Mouse (Mus musculus): Measurements from ENCODE around the gene Eif4b.
"Not testable (repeated sequence)": the region's sequence is repeated elsewhere in the genome, so short reads cannot be mapped to it uniquely, and the experiment has no call there.

Gene Eif4b

DNA sequence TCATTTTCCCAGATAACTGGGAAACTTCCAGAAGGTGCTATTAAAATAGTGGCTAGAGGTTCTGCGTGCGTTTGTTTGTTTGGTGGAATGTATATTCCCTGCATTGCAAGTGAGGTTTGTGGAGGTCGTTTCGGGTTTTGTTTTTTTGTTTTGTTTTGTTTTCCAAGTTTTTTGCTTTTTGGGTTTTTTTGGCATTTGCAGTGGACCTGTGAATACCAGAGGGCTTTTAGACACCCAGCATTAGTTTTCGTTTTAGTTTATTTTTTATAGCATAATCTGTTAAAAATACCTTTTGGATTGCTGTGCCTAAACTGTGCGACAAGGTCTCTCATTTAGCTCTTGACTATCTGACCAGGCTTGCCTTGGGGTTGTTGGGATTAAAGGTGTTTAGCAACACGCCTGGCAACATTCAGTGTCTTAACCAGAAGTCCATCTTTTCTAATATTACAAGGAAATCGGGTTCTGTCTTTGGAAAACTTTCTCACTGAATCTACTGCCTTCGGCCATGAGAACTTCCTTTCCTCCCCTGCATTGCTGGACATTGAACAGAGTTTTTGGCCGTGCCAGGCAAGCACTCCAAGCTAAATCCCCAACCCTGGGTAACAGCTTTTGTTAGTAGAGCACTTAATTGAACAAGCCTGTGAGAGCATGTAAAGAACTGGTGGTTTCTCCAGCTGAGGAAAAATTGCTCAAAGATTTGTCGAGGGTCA is 1.5 kb downstream of the Eif4b start:
- DNase-seq (ENCODE audit: low spot score): no peak

DNA sequence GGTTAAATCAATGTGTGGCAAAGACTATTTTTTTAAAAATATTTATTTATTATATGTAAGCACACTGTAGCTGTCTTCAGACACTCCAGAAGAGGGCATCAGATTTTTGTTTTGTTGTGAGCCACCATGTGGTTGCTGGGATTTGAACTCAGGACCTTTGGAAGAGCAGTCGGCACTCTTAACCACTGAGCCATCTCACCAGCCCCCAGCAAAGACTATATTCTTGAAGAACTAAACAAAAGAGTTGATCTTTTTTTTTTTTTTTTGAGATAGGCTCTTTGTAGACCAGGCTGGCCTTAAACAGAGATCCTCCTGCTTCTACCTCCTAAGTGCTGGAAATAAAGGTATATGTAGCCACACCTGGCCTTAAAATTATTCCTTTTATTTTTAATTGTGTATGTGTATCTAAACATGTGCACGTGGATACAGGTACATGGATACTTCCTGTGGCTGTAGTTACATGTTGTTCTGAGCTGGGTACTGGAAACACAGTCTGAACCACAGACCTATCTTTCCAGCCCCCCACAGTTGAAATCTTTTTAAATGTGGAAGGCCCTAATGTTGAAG is 3.6 kb downstream of the Eif4b start:
- no peak for DNase-seq (ENCODE audit: low spot score)

DNA sequence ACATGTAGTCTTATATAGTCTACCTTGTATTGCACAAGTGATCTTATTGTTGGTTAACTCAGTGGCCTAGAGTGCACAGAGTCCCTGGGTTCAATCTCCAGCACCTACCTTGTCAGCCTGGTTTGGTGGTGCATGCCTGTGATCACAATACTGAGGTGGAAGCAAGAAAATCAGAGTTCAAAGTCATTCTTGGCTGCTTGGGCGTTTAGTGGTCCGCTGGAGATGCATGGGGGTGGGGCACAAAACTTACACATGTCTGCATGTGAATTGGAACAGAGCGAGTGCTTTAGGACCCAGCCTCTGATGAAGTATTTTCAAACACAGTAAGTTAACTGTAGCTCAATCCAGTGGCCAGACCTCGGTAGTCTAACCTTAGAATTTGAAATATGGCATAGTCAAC is 5.6 kb downstream of the Eif4b start:
- no peak for DNase-seq (ENCODE audit: low spot score)

DNA sequence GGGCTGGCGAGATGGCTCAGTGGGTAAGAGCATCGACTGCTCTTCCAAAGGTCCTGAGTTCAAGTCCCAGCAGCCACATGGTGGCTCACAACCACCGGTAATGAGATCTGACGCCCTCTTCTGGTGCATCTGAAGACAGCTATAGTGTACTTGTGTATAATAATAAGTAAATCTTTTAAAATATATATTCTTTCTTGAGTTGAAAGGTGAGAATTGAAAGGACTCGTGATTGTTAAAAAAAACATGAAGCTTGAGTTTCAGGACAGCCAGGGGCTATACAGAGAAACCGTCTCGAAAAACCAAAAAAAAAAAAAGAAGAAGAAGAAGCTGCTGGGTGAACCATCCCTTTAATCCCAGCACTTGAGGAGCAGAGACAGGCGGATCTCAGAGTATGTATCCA is 6.4 kb downstream of the Eif4b start:
- not testable (repeated sequence) for DNase-seq (ENCODE audit: low spot score)

DNA sequence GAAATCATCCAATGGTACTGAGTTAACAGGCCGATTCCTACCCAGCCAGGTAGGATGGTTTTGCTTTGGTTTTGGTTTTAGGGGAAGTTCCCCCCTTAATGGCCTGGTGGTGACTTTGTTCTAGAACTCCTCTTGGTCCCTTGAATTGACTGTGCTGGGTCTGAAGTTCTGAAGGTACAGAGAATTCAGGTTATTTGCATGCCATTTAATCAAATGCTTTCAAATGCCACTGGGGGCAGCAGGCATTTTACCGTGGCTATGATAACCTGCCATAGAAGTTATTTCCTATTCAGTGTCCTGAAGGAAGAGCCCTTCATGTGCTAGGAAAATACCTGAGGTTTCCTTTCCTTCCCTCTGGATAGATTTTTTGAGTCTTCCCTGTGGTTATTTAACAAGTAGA is 6.9 kb downstream of the Eif4b start:
- DNase-seq (ENCODE audit: low spot score): no peak

DNA sequence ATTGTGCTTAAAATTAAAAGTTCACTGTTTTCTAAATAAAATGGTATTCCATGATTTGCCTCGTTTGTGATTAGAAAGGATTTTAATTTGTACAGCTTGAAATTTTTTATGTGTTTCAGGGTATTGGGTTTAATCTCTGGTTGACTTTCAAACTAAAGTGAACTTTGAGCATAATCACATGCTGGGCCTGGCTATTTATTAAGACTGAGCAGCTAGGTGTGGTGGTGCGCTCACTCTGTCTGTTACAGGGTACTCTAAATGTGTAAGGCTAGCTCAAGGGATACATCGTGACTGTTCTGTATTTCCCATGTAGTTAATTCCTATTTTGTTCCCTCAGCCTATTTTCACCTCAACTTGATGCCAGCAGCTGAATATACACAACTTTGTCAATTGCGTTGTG is 8.6 kb downstream of the Eif4b start:
- no peak for DNase-seq (ENCODE audit: low spot score)

- DNase-seq (ENCODE audit: low spot score): no peak
These were observed 9.5 kb downstream of the Eif4b start for GRCm38 (mm10) chr15:102083028-102083427.

DNA sequence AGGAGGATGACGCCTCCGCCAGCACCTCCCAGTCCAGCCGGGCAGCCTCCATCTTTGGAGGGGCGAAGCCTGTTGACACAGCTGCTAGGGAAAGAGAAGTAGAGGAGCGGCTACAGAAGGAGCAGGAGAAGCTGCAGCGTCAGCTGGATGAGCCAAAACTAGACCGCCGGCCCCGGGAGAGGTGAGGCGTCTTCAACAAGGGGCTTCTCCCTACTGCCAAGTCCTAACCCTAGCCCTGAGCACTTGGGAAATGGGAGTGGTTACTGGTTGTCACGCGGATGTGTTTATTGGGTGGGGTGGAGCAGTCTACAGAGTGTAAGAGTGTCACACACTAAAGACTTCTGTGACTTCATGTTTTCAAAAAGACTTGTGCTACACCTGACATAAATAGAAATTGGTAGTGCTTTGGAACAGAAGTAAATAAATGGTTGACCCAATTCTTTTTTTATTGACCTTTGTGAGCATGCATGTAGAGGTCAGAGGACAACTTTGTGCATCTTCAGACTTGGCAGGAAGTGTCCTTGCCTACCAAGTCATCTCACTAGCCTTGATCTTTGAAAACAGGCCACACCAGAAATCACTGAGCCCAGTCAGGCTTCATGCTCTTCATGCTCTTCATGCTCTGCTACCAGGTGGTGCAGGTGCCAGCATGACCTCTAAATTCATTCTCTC is 16.5 kb downstream of the Eif4b start:
- no peak for DNase-seq (ENCODE audit: low spot score)

DNA sequence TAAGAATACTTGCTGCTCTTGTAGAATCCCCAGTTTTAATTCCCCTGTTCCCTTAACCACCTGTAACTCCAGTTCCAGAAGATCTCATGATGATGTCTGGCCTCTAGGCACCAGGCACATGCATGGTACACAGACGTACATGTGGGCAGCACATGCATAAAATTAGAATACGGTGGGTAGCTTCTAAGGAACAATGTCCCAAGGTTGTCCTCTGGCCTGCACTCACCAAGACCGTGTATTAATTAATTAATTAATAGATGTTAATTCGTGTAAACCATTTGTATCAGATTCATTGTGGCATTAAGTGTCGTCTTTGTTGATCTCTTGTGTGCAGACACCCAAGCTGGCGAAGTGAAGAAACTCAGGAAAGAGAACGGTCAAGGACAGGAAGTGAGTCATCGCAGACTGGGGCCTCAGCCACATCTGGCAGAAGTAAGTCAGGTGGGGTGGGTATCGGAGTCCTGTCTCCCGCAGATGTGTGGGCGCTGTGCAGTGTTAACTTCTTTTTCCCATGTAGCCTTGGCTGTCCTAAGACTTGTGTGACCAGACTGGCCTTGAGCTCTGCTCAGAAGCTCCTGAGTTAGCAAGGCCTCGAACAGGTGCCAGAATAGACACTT is 17.6 kb downstream of the Eif4b start:
- DNase-seq (ENCODE audit: low spot score): no peak

- no peak for DNase-seq (ENCODE audit: low spot score)
These were observed 18.1 kb downstream of the Eif4b start for GRCm38 (mm10) chr15:102091688-102092087.

- DNase-seq (ENCODE audit: low spot score): no peak
These were observed 18.6 kb downstream of the Eif4b start for GRCm38 (mm10) chr15:102092222-102092621.

- DNase-seq (ENCODE audit: low spot score): no peak
These were observed 20.6 kb downstream of the Eif4b start for GRCm38 (mm10) chr15:102094157-102094556.

GRCm38 (mm10) chr15:102094988-102095387 is 21.4 kb downstream of the Eif4b start:
- no peak for DNase-seq (ENCODE audit: low spot score)

GRCm38 (mm10) chr15:102097147-102097915 is 23.8 kb downstream of the Eif4b start:
- no peak for DNase-seq (ENCODE audit: low spot score)

DNA sequence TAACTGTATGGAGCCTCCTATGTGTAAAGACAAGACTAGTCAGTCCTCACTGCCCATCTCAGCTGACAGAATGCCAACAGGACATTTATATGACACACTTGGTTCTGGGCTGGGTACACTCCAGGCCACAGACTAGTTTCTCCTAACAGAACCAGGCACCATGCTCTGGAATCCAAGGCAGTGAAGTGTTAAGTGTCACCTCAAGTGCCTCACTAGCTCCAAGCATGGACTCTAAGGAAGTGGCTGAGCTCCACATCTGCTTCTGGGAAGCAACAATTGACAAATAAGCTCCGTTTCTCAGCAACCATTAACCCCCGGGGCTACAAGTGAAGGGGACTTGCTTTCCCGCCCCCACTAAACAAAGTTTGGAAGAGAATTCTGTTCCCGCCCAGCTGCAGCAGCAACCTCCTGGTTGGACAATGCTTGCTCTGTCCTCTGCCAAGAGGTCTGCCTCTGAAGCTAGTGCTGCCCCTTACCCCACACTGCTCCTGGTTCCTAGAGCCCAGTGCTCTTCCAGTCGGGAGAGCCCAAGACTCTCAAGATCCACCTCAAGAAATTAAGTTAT is 24.5 kb downstream of the Eif4b start:
- no peak for DNase-seq (ENCODE audit: low spot score)

DNA sequence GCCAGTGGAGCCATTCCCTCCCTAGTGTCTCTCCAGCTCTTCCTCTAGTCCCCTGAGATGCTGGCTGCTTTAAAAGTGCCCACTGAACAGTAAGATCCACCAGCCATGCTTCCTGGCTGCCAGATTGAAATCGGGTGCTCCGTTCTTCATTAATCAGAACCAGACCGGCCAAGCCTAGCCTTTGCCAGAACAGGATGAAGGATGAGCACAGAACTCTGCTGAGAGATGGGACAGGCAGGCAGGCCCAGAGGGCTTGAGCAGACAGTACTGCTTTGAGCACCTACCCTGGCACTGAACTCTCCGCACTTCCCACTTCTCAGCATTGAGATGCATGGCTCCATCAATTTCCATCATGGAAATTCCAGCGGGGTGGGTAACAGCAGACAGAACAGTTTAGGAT is 25.7 kb downstream of the Eif4b start:
- no peak for DNase-seq (ENCODE audit: low spot score)

DNA sequence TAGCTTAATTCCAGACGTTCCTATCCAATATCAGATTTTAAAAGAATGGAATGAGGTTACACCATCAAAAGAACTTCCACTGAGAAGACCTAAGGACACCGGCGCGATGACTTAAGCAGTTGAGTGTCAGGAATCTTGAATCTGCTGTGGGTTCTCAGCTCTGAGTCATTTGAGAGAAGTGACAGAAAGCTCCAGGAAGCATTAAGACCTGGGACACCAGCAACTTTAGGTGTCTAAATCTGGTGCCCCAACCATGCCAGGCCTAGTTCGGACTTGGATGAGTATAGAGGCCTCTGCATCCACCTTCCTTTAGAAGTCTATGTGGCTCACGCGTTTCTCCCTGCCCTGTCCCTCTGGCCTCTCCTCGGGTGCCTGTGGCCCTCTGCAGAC is 26.2 kb downstream of the Eif4b start:
- no peak for DNase-seq (ENCODE audit: low spot score)

DNA sequence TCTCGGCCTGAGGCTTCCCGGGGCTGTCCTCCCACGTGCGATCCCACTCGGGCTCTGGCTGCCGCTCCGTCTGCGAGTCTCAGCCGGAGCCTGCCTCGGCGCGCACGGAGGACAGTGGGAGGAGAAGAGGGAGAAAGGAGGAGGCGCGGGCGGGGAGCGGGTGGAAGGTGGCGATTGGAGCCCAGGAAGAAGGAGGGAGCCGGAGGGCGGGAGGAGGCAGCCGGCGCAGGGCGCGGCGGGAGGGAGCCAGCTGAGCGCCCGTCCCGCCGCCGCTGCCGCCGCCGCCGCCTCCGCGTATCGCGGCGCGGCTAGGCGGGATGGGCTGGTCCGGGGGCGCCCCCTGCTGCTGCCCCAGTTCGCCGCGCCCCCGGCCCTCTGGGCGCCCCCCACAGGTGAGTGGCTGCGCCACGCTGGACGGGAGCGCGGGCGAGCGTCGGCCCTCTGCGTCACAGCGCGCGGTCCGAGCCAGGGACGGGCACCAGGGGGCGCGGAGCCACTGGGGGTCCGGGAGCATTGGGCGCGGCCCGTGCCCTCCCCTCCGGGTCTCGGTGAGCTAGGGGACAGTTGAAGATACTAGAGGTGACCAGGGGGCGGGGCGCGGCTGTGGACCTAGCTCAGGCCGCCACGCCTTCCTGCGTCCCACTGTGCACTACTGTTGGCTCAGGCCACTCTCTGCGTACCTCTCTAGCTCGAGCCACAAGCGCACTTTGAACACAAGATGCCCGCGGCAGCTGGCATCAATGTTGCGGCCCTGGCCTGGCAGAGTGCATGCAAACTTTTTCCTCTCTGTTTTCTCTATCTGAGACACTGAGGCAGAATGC is 26.8 kb downstream of the Eif4b start, which contains the start of gene Tns2:
TSS of gene Tns2 (plus strand) at position 253 of the 821 bp plus-strand sequence.
- DNase-seq (ENCODE audit: low spot score): peak; percentile 80

- DNase-seq (ENCODE audit: low spot score): no peak
These were observed 27.6 kb downstream of the Eif4b start for GRCm38 (mm10) chr15:102100996-102101671.

All from urinary bladder, postnatal 25 days (tissue).